Mouse (Mus musculus) embryonic facial prominence, embryonic 14.5 days (tissue): Measurements from ENCODE around the gene Mst1. TPM values are rescaled to one million over a fixed set of nuclear protein-coding genes. Genes with fewer than 3 reads are reported as not detected.
A peak's percentile ranks its signal among the peaks of the same experiment; 100 is the strongest.

Source experiments
- ATAC-seq: fragments of 200-750 bp; cut with Nextera tagmentation; 2 replicates; pipeline ENCODE4 v1.8.0; 2017; ENCODE audit warnings: low read depth, moderate number of reproducible peaks, moderate TSS enrichment
- DNase-seq: peaks from one replicate; pipeline ENCODE4 v3.0.0-alpha.2; 2015; ENCODE audit warnings: low spot score
- H3K27ac ChIP-seq: fragments of 300-500 bp; sonication (generic); replicated peaks from 2 replicates; pipeline ENCODE4 v1.5.1; 2014; ENCODE audit warnings: low read depth, mild to moderate bottlenecking, low read length, moderate library complexity
- H3K27me3 ChIP-seq: fragments of 300-500 bp; sonication (generic); replicated peaks from 2 replicates; pipeline ENCODE4 v1.6.1; 2014; ENCODE audit warnings: low read length; ENCODE audit not compliant: control insufficient read depth, insufficient read depth
- H3K36me3 ChIP-seq: fragments of 300-500 bp; sonication (generic); 2 replicates; pipeline ENCODE4 v1.6.1; 2014; ENCODE audit warnings: low read length, mixed read lengths; ENCODE audit not compliant: control insufficient read depth, insufficient read depth
- H3K4me1 ChIP-seq: fragments of 300-500 bp; sonication (generic); 2 replicates; pipeline ENCODE4 v1.6.1; 2014; ENCODE audit warnings: antibody characterized with exemption, low read length; ENCODE audit not compliant: control insufficient read depth, insufficient read depth
- H3K4me2 ChIP-seq: fragments of 300-500 bp; sonication (generic); 2 replicates; pipeline ENCODE4 v1.6.1; 2014; ENCODE audit warnings: low read depth, mild to moderate bottlenecking, low read length, moderate library complexity, mixed read lengths
- H3K4me3 ChIP-seq: fragments of 300-500 bp; sonication (generic); 2 replicates; pipeline ENCODE4 v1.5.1; 2014; ENCODE audit warnings: low read depth, mild to moderate bottlenecking, low read length
- H3K9ac ChIP-seq: fragments of 300-500 bp; sonication (generic); 2 replicates; pipeline ENCODE4 v1.6.1; 2014; ENCODE audit warnings: low read depth, mild to moderate bottlenecking, low read length, moderate library complexity, mixed read lengths
- H3K9me3 ChIP-seq: fragments of 300-500 bp; sonication (generic); 2 replicates; pipeline ENCODE4 v1.6.1; 2016; ENCODE audit warnings: low read length; ENCODE audit not compliant: control insufficient read depth
- WGBS: fragments of 180-500 bp; shearing (Covaris S2); extraction: QIAGEN DNeasy Blood & Tissue Kit; methylation state at CpG from one replicate; pipeline ENCODE4 v1.1.7; 2014; 5-methylcytosine and 5-hydroxymethylcytosine counted together
- polyA plus RNA-seq: library from polyadenylated mRNA; unstranded; fragments of >200 nt; fragmentation: Nextera tagmentation; extraction: Ambion mirVana; gene quantifications from 2 replicates; pipeline ENCODE4 v1.2.1, GENCODE M21; 2014

Mst1 gene
- polyA plus RNA-seq, 1 experiment from 2014 or later = 0.89 TPM

GRCm38 (mm10) chr9:108065491-108066011 lies 14.7 kb upstream of the Mst1 start:
- H3K27me3 ChIP-seq = no peaks in the 10 kb centered on the region
- no peaks in the 10 kb centered on the region for H3K4me1 ChIP-seq
- H3K27ac ChIP-seq = no peak overlapping the region
- no peak overlapping the region for H3K9ac ChIP-seq
- H3K36me3 ChIP-seq = peaks cover 49% of the 10 kb centered on the region
- DNase-seq = peak; percentile 67
- no peak overlapping the region for H3K4me2 ChIP-seq
- WGBS = 42% methylated on average over 5 of the region's 5 CpGs
- H3K9me3 ChIP-seq = no peaks in the 10 kb centered on the region
- ATAC-seq = peak; percentile 53; the same call in 1 of the 2 replicates
- no peak overlapping the region for H3K4me3 ChIP-seq

- peaks cover 47% of the 10 kb centered on the region for H3K36me3 ChIP-seq
- no peak overlapping the region for H3K4me2 ChIP-seq
- no peaks in the 10 kb centered on the region for H3K27me3 ChIP-seq
Measured at GRCm38 (mm10) chr9:108067199-108067598, 13.0 kb upstream of the Mst1 start.

GRCm38 (mm10) chr9:108067900-108068299 lies 12.3 kb upstream of the Mst1 start:
- no peaks in the 10 kb centered on the region for H3K9me3 ChIP-seq
- ATAC-seq (peak; percentile 24; the same call in 1 of the 2 replicates), DNase-seq (peak; percentile 82)
- no peaks in the 10 kb centered on the region for H3K27me3 ChIP-seq
- no peak overlapping the region for H3K27ac ChIP-seq
- H3K4me3 ChIP-seq = no peak overlapping the region
- WGBS = 17% methylated on average over 8 of the region's 8 CpGs
- no peak overlapping the region for H3K9ac ChIP-seq
- no peaks in the 10 kb centered on the region for H3K4me1 ChIP-seq
- H3K36me3 ChIP-seq = peaks cover 40% of the 10 kb centered on the region
- H3K4me2 ChIP-seq = no peak overlapping the region

More at GRCm38 (mm10) chr9:108067199-108067598, 13.0 kb upstream of the Mst1 start:
- DNase-seq = no peak
- H3K4me1 ChIP-seq = no peaks in the 10 kb centered on the region
- no peaks in the 10 kb centered on the region for H3K9me3 ChIP-seq
- no peak for ATAC-seq
- no peak overlapping the region for H3K9ac ChIP-seq
- no peak overlapping the region for H3K4me3 ChIP-seq
- 84% methylated on average over 7 of the region's 7 CpGs for WGBS
- H3K27ac ChIP-seq = no peak overlapping the region

GRCm38 (mm10) chr9:108069007-108069406 lies 11.2 kb upstream of the Mst1 start:
- Histone ChIP-seq H3K27me3 (no peaks in the 10 kb centered on the region), H3K36me3 (peaks cover 36% of the 10 kb centered on the region), H3K27ac (no peak overlapping the region), H3K4me3 (no peak overlapping the region), H3K9ac (no peak overlapping the region), H3K9me3 (no peaks in the 10 kb centered on the region), H3K4me2 (no peak overlapping the region), H3K4me1 (no peaks in the 10 kb centered on the region)
- 89% methylated on average over 9 of the region's 9 CpGs for WGBS
- no peak for DNase-seq
- ATAC-seq = no peak

- ATAC-seq (no peak), DNase-seq (no peak)
- Histone ChIP-seq H3K36me3 (peaks cover 31% of the 10 kb centered on the region), H3K9ac (no peak overlapping the region), H3K27me3 (no peaks in the 10 kb centered on the region), H3K27ac (no peak overlapping the region), H3K4me1 (no peaks in the 10 kb centered on the region), H3K4me2 (no peak overlapping the region), H3K9me3 (no peaks in the 10 kb centered on the region), H3K4me3 (no peak overlapping the region)
- WGBS = 91% methylated on average over 7 of the region's 7 CpGs
Measured at GRCm38 (mm10) chr9:108069529-108069928, 10.7 kb upstream of the Mst1 start.

- H3K27ac ChIP-seq = no peak overlapping the region
- H3K4me2 ChIP-seq = no peak overlapping the region
- H3K27me3 ChIP-seq = no peaks in the 10 kb centered on the region
- peaks cover 26% of the 10 kb centered on the region; the same call in 1 of the 2 replicates for H3K36me3 ChIP-seq
- DNase-seq (no peak), ATAC-seq (no peak)
- WGBS = 88% methylated on average over 4 of the region's 4 CpGs
- H3K4me3 ChIP-seq = no peak overlapping the region
- H3K4me1 ChIP-seq = no peaks in the 10 kb centered on the region
- H3K9me3 ChIP-seq = no peaks in the 10 kb centered on the region
- H3K9ac ChIP-seq = no peak overlapping the region
Measured at GRCm38 (mm10) chr9:108071801-108072200, 8.4 kb upstream of the Mst1 start.

- Histone ChIP-seq H3K27me3 (no peaks in the 10 kb centered on the region), H3K27ac (no peak overlapping the region), H3K4me2 (no peak overlapping the region), H3K4me3 (no peak overlapping the region), H3K4me1 (no peaks in the 10 kb centered on the region), H3K9me3 (no peaks in the 10 kb centered on the region), H3K36me3 (peaks cover 26% of the 10 kb centered on the region; the same call in 1 of the 2 replicates), H3K9ac (no peak overlapping the region)
- WGBS = 65% methylated on average over 9 of the region's 9 CpGs
- DNase-seq = no peak
- no peak for ATAC-seq
Measured at GRCm38 (mm10) chr9:108072481-108072924, 7.7 kb upstream of the Mst1 start.

- no peak overlapping the region for H3K9ac ChIP-seq
- no peak overlapping the region for H3K4me2 ChIP-seq
Measured at GRCm38 (mm10) chr9:108073141-108073930, 6.9 kb upstream of the Mst1 start.

More at GRCm38 (mm10) chr9:108073141-108073930, 6.9 kb upstream of the Mst1 start:
- H3K9me3 ChIP-seq = no peaks in the 10 kb centered on the region
- WGBS = 60% methylated on average over 7 of the region's 7 CpGs
- DNase-seq = no peak
- no peaks in the 10 kb centered on the region for H3K27me3 ChIP-seq
- no peak overlapping the region for H3K4me3 ChIP-seq
- peaks cover 26% of the 10 kb centered on the region; the same call in 1 of the 2 replicates for H3K36me3 ChIP-seq
- H3K4me1 ChIP-seq = peaks cover 2% of the 10 kb centered on the region
- H3K27ac ChIP-seq = no peak overlapping the region
- no peak for ATAC-seq
